Mouse (Mus musculus): Measurements from ENCODE around the gene Fnip2. TPM values are rescaled to one million over a fixed set of nuclear protein-coding genes. Genes with fewer than 3 reads are reported as not detected.
A peak's percentile ranks its signal among the peaks of the same experiment; 100 is the strongest.

Gene Fnip2
- total RNA-seq, 2 experiments from 2014 or later, result 6.3 to 13.2 TPM

DNA sequence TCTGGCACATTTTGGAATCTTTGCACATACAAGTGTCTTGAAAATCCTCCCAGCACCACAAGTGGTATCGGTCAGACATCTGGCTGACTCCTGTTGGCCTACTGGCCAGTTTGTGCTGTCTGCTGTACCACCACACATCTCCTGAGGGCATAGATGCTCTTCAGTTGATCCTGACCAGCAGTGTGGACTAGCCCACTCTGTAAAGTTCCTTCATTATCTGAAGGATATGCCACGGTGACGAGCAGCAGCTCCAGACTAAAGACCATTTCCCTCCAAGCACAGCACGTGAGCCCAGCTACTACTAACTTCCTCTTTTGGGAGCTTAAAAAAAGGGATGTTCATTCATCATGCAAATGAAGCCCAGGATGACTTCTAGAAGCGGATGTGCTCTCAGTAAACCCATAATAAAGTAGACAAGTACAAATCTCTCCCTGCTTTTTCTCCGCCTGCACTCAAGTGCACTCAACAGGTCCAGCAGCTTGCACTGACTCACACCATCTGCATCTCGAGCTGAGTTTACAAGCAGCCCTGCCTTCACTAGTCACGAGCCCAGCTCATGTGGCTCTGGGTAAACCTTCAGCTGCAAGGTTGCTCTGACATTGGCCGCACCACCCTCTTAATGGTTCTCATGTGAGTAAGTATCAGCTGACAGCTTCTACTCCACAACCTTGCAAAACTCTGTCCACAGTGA is 35.9 kb downstream of the Fnip2 start:
- ATAC-seq (replicated peaks; ENCODE audit: poor library complexity, severe bottlenecking), result peak; percentile 86

DNA sequence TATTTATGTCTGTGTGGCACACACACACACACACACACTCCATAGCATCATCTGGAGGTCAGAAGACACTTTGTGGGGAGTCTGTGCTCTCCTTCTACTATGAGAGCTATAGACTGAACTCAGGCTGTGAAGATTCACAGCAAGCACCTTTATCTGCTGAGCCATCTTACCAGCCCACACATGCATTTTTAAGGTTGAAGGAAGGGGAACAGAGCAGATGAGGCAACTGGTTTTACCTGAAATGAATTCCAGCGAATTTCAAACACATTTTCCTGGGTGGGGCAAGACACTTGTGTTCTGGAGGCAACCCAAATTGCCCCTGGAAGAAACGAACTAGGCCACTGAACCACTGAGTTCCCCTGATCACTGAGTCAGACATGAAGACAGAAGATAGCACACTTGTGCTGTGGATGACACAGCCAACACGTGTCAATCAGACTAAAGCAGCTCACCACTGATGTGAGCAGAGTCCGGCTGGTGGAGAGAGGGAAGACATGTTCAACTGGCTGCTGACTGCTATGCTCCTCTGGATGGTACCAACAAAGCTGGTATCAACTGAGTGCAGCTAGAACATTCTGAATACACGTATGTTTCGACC is 38.0 kb downstream of the Fnip2 start:
- no peak for ATAC-seq (replicated peaks; ENCODE audit: poor library complexity, severe bottlenecking)

- ATAC-seq (replicated peaks; ENCODE audit: poor library complexity, severe bottlenecking), result no peak
These were observed 39.1 kb downstream of the Fnip2 start for GRCm38 (mm10) chr3:79528451-79528850.

GRCm38 (mm10) chr3:79527921-79528320 is 39.7 kb downstream of the Fnip2 start:
- no peak for ATAC-seq (replicated peaks; ENCODE audit: poor library complexity, severe bottlenecking)

- no peak for ATAC-seq (replicated peaks; ENCODE audit: poor library complexity, severe bottlenecking)
These were observed 40.1 kb downstream of the Fnip2 start for GRCm38 (mm10) chr3:79527521-79527920.

DNA sequence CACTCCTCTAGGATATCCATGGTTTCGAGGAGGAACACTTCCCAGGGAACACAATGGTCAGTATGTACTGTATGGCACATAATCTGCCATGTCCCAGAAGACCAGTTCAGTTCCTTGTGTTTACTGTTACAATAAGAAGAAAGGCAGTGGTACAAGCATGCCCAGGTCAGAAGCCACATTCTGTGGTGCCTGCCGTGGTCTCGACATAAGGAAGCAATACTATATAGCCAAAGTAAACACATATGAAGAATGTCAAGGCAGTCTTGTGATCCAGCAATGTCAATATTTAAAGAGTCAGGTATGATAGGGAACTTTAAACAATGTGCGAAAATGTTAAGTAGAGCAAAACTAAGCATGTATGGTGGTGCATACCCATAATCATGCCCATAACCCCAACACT is 44.2 kb downstream of the Fnip2 start:
- ATAC-seq (replicated peaks; ENCODE audit: poor library complexity, severe bottlenecking), result no peak

DNA sequence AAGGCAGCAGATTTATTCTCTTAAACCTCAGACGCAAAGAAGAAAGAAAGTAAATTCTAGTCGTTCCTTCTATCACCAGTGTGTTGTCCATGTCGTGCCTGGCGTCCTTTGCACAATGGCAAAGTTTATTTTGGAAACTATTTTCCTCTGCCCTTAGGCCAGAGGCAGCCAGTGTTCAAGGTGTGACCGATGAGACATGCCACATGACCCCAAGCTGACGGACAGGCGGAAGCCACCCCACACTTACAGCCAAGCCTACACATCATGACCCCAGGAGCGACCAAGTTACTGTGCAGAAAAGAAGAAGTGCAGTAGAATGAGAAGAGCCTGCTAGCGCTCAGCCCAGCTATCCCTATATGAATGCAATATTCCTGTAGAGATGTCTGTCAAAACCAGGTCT is 47.7 kb downstream of the Fnip2 start:
- ATAC-seq (replicated peaks; ENCODE audit: poor library complexity, severe bottlenecking), result peak; percentile 50; the same call in 1 of the 2 replicates

- ATAC-seq (replicated peaks; ENCODE audit: poor library complexity, severe bottlenecking), result no peak
These were observed 48.7 kb downstream of the Fnip2 start for GRCm38 (mm10) chr3:79518761-79519527.

- ATAC-seq (replicated peaks; ENCODE audit: poor library complexity, severe bottlenecking), result no peak
These were observed 49.6 kb downstream of the Fnip2 start for GRCm38 (mm10) chr3:79517884-79518591.

GRCm38 (mm10) chr3:79516958-79517357 is 50.6 kb downstream of the Fnip2 start:
- ATAC-seq (replicated peaks; ENCODE audit: poor library complexity, severe bottlenecking), result no peak

DNA sequence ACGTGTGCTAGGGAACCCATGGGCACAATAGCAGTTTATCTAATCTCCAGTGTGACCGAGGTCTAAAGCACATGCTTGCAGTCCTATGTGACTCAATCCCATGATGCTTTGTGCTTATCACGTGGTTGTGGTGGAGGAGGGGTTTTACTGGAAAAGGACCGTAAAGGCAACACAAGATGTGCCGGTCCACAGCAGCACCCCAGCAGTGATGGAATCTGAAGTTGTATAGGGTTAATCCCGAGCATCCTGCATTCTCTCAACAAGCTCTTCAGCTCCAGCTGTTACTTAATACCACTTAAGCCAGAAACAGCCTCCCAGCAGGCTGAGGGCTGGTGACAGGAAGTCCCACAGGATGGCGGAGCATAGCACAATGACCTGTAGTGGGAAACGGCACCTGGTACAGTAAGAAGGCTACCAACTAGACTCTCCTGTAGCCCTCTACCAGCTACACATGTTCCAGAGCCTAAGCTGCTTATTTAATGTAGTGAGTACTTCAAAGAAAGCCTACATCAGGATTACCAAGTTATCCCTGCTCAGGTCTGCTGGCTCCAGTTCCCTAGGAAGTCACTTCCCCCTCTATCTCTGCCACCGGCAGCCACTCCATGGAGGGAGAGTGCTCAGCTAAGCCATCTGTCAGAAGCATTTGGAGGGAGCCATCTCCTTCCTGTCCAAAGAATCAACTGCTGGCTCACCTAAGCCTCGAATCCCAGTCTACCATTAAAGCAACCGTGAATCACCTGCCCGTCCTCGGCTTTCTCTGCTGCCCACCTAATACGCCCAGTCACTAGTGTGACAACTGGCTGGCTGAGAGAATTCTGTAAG is 51.3 kb downstream of the Fnip2 start:
- no peak for ATAC-seq (replicated peaks; ENCODE audit: poor library complexity, severe bottlenecking)

GRCm38 (mm10) chr3:79514304-79514703 is 53.3 kb downstream of the Fnip2 start:
- no peak for ATAC-seq (replicated peaks; ENCODE audit: poor library complexity, severe bottlenecking)

- no peak for ATAC-seq (replicated peaks; ENCODE audit: poor library complexity, severe bottlenecking)
These were observed 66.3 kb downstream of the Fnip2 start for GRCm38 (mm10) chr3:79501166-79501728.

- ATAC-seq (replicated peaks; ENCODE audit: poor library complexity, severe bottlenecking), result no peak
These were observed 67.3 kb downstream of the Fnip2 start for GRCm38 (mm10) chr3:79500279-79500678.

DNA sequence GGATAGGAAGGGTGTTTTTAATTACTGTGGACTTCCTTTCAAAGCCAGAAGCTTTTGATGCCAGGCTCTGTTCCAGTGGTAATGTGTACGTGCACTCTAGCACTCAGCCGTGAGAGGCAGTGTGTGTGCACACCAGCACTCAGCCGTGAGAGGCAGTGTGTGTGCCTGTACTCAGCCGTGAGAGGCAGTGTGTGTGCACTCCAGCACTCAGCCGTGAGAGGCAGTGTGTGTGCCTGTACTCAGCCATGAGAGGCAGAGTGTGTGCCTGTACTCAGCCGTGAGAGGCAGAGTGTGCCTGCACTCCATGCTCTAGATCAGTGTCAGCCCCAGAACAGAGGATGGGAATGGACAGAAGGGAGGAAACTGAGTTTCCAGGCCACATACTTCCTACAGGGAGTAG is 70.9 kb downstream of the Fnip2 start:
- ATAC-seq (replicated peaks; ENCODE audit: poor library complexity, severe bottlenecking), result no peak

DNA sequence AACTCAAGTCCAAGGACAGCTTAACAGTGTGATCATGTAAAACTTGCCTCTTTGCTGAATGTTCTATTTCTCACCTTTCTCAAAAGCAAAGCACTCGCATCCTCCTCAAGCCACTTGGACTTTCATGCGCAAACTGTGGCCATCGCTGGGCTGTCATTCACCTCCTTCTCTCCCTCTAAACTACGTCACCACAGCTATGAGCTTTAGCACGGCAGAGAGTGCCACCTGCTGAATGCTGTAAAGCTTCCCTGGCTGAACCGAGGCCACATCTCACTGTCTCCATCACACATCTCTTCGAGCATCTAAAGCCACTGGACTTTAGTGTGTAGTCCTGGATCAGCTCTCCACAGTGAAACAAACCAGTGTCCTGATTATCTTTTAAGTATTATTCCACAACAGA is 72.4 kb downstream of the Fnip2 start:
- ATAC-seq (replicated peaks; ENCODE audit: poor library complexity, severe bottlenecking), result no peak

- no peak for ATAC-seq (replicated peaks; ENCODE audit: poor library complexity, severe bottlenecking)
These were observed 73.6 kb downstream of the Fnip2 start for GRCm38 (mm10) chr3:79494028-79494427.

GRCm38 (mm10) chr3:79493064-79493463 is 74.5 kb downstream of the Fnip2 start:
- ATAC-seq (replicated peaks; ENCODE audit: poor library complexity, severe bottlenecking), result no peak

GRCm38 (mm10) chr3:79491614-79492013 is 76.0 kb downstream of the Fnip2 start:
- peak; percentile 94 for ATAC-seq (replicated peaks; ENCODE audit: poor library complexity, severe bottlenecking)

DNA sequence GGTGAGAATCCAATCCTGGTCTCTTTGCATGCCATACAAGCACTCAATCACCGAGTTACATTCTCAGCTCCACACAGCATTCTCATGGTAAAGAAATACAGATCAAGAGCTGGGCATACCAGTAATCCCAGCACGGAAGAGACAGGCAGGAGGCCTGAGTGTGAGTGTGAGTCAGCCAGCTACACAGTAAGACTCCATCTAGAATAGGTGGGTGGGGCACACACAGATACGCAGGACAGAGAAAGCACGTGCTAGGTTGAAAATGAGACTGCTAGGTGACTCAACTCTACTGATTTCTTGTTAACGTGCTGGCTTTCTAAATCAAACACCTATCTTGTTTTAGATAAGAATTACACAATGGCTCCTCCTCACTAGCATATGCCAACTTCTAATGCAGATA is 77.5 kb downstream of the Fnip2 start:
- no peak for ATAC-seq (replicated peaks; ENCODE audit: poor library complexity, severe bottlenecking)
